Mouse (Mus musculus) embryo, embryonic 10 days (tissue): ENCODE results near the gene Cdk17.

Source experiments
- DNase-seq: peaks from one replicate; pipeline ENCODE4 v3.0.0-alpha.2; 2015; ENCODE audit warnings: low spot score

Cdk17 gene

DNA sequence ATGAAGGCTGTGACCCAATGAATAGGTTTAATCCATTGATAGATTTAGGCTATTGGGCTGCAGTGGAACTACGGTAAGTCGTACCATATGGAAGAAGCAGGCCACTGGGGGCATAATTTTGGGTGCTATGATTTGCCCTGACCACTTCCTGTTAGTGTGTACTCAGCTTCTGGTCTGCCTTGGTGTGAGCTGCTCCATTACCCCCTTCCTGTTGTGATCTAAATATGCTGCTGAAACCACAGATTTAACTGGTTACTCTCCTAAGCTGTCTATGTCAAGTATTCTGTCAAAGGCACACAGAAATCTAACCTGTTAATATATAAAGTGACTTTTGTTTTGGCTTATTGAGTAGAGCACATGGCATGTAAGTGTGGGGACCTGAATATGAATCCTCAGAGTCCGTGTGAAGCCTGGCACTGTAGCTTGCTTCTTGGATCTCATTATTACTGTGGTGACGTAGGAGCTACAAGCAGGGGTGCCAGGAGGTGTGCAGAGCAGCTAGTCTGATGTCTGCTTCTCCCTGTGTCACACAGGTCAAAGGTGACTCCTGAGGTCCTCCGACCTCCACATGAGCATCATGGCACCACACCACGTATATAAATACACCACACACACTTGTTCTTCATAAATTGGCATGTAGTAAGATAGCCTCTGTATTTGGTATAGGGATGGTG lies 10.6 kb downstream of the Cdk17 start:
- DNase-seq = no peak

DNA sequence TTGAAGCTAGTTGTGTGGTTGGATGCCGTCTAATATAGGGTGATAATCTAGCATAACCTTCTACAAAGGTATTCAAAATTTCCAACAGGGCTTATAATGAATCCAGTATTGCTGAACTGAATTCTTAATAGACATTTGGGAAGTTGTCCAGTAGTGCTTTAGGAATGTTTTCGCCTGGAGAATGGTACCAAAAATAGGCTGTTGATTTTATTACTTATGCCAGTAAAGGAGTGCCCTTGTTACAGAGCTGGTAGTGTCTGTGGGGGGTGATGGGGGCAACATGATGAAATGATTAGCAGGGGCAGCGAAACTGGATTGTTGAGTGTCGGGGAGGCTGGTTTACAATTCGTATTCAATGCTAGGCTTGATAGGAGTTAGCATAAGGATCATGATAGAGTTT lies 16.8 kb downstream of the Cdk17 start:
- no peak for DNase-seq

DNA sequence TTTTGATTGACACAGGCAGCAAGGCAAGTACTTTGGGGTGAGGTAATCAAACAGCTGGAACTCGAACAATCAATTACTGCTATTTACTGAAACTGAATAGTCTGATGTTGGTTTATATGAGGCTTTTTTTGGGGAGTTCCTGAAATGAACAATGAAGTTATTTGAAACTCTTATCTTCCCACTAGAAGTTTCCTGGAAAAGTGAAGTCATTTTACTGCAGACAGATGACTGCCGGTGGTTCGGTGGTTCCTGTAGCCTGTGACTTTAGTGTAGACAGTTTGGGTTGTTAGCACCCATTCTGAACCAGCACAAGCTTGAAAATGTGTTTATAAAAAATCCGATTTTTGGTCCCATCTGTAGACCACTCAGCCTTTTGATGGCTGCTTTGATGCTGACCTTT lies 17.2 kb downstream of the Cdk17 start:
- DNase-seq = no peak

DNA sequence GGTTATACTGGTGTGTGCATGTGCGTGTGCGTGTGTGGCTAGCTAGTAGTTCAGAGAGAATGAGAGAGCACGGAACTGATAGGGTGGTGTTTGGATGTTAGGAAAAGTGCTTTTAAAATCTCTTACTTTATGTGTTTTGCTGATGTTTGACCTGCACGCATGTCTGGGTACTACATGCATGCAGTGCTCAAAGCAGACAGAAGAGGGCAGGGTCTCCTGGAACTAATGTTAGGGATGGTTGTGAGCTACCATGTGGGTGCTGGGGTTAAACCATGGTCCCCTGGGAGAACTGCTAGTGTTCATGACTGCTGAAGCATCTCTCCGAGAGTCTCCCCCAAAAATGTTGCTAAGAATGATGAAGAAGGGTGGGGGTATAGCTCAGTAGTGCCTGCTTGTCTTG lies 18.0 kb downstream of the Cdk17 start:
- no peak for DNase-seq

DNA sequence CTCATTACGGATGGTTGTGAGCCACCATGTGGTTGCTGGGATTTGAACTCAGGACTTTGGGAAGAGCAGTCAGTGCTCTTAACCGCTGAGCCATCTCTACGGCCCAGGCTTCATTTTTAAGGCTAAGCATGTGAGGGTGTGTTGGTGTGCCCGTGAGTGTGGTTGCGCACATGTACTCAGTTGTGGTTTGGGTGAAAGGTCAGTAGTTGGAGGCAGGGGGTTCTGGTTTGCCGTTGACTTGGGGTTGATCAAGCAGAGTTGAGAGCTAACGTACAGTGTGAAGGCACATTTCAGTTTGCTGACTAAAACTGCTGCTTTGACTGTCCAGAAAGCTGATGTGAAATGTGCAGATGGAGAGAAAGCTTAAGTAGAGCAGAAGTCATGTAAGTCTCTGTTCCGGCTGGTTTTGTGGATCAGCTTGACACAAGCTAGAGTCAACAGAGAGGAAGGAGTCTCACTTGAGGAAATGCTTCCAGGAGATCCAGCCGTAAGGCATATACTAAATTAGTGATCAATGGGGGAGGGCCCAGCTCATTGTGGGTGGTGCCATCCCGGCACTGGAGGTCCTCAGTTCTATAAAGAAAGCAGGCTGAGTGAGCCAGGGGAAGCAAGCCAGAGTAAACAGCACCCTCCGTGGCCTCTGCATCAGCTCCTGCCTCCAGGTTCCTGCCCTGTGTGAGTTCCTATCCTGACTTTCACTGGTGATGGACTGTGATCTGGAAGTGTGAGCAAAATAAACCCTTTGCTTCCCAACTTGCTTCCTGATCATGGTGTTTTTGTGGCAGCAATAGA lies 19.2 kb downstream of the Cdk17 start:
- DNase-seq = no peak

DNA sequence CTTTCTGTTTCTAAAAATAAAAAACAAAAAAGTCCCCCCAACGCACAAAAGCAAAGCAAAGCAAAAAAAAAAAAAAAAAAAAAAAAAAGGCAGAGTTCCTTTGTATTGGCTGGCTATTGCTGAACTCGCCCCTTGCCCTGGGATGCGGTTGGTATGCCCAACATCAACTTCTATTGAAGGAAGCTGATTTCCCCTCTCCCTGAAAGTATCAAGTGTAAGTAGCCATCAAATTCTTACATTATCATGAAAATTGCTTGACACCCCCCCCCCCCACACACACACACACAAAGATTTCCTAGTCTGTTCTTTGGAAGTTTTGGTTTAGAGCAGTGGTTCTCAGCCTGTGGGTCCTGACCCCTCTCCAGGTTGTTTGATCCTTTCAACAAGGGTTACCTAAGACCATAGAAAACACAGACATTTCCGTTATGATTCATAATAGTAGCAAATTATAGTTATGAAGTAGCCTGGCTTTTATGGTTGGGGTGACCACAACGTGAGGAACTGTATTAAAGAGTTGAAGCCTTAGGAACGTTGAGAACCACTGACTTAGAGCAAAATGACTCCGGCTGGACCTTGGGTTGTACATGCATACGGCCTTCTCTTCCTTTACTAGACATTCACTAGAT lies 23.8 kb downstream of the Cdk17 start:
- no peak for DNase-seq

DNA sequence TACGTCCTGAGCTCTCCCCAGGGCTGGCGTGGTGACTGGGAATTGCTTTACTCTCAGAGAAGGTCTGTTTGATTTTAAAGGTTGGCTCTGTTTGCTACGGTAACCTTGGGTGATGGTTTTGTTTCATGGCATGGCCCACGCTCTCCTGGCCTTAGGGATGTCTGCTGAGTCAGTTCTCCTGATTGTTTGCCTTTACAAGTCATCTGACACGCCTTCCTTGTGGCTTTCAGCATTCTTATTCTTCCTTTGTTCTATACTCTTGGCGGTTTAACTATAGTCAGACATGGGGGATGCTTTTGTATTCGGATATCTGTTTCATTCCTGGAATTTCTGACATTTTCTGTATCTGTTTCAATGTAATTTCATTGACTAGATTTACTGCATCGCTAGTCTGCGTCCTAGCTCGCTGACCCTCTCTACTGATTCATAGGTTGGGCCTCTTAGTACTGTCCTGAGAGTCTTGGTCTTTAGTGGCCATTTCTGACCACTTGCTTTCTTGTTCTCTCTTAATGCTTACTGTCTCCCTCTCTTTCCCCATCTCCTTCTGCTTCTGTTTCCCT lies 27.8 kb downstream of the Cdk17 start:
- DNase-seq = peak; percentile 49

DNA sequence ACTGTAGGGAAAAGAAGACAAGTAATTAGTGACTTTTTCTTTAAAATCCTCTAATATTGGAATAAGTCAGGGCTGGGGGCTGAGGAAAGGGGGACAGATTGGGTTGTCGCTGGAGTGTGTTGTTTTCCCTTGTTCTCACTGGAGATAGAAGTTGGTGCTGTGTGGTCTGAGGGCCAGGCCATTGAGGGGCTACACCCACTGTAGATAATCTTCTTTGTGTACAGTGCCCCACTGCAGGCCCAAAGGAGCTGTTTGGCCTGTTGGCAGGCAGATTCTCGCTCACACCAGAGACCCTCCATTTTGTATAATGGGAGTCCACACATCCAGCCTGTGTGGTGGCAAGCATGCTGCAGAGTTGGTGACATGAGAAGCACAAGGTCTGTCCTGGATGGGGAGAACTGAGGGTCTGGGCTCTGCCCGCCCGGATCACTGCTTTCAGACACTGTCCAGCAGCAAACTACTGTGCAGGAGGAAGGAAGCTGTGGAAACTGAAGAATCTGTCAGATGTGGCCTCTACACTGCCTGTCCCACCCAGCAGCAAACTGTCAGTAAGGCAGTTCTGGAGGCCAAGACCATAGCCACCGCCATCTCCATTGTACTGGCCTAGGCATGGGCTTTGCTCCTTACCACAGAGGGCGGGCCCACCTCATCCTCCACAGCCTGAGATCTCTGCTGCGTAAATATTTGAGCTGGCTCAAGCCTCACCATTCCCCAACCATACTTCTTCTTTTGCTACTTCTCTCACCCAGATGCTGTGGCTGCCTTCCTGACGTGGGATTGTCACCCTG lies 30.0 kb downstream of the Cdk17 start:
- DNase-seq = no peak

DNA sequence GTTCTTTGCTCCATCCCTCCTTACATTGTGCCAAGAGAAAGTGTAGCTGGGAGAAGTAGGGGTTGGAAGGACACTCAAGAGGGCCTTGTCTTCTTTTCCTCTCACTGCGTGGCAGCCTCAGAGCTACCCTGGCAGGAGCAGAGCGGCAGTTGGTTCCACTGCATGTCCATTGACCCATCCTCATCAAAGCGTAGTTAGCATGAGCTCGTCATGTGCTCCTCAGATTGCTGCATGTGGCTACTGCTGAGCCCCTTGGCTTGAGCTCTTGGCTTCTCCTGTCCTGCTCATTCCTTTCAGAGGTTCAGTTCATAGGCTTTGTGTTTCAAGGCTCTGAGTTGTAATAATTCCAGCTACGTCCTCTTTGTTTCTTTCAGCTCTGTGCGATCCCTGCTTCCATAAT lies 36.4 kb downstream of the Cdk17 start:
- no peak for DNase-seq

DNA sequence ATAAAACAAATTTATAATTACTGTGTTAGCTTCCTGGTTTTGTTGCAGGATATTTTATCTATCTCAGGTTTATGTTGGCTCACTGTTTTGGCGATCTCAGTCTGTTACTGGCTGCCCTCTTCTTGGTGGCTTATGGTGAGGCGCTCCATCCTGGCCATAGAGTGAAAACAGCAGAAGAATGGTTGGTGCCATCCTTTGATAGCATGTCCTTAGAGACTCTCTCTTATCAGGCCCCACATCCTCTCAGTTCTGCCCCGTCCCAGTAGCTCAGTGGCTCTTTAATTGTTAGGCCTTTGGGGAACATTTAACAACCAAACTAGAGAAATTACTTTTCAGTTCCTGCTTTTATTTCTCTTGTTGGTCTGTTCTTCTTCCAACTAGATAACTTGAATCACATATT lies 38.3 kb downstream of the Cdk17 start:
- DNase-seq = no peak

DNA sequence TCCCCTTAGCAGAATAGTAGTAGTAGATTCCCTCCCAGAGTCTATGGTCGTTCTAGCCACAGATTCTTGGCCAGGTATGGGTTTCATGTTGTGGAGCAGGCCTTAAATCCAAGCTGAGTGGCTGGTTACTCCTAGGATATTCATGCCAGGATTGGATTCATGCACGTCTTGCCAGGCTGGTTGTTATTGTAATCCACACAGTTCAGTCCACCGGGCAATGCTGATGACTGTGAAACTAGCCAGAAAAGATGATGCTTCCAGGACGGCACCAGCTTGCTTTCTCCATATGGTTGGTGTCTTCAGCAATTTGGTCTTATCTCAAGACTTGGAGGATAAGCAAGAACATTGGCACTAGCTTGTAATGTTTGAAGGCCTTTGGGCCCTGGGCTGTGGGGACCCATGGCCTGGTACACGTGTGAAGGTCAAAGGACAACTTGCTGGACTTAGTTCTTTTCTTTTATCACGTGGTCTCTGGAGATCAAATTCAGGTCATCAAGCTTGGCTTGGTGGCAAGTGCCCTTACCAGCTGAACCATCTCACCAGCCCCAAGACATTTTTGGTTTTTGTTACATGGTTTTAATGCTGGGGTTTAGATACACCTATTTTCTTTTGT lies 41.3 kb downstream of the Cdk17 start:
- no peak for DNase-seq

DNA sequence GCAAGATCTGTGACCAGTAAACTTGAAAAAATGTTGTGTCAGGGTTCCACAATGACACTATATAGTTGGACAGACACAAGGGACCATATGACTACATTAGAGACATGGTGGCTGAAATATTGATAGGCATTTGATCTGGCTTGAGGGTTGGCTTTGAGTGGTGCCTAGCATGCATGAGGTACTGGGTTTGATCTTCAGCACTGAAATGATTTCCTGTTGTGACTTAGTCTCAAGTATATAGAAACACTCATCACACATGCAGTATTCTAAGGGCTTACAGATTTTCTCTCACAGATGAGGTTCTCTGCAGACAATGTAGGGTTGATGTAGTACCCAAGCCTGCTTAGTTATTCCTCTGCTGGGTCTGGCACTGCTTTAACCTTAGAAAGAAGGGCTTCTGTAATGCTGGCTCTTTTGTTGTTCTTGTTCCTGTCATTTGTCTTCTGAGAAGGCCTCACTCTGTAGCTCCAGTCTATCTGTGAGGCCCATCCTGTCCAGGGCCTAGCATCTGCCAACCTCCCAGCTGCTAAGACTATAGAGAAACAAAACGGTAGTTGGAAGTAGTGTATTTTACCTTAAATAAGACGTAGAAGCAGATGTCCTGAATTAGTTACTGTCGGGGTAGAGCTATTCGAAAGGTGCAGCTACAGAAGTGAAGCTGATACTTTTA lies 44.7 kb downstream of the Cdk17 start:
- no peak for DNase-seq

DNA sequence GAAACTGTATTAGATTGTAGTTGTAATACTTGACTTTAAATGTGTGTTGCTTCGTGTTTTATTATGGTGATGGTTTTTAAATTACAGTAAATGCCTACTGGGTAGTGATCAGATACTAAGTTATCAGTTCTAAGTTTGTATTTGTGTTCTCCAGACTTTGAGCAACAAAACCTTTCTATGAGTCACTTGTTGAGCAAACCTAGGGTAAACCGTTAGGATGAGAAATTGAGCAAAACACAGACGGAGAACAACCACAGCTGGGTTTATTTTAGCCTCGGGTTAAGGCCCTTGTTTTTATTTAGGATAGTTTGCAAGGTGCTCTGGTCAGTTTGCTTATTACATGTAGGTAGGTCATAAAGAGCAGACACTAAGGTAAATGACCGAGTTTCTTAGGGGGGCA lies 46.5 kb downstream of the Cdk17 start:
- DNase-seq = no peak

DNA sequence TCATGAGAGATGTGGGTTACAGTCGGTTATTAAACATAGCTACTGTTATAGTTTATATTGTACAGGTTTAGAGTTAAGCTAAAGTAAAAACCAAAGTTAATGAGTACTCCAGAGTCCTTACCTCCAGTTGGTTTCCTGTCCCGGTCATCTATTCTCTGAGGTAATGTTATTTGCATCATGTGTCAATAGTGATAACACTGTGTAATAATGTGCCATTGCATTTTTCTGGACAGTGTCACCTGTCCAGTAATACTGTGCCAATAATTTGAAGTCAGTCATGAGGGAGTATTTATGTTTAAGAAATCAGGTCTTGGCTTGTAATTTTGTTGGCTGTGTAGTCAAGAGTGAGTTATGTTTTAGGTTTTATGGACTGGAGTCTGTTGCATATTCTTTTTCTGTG lies 52.0 kb downstream of the Cdk17 start:
- no peak for DNase-seq

DNA sequence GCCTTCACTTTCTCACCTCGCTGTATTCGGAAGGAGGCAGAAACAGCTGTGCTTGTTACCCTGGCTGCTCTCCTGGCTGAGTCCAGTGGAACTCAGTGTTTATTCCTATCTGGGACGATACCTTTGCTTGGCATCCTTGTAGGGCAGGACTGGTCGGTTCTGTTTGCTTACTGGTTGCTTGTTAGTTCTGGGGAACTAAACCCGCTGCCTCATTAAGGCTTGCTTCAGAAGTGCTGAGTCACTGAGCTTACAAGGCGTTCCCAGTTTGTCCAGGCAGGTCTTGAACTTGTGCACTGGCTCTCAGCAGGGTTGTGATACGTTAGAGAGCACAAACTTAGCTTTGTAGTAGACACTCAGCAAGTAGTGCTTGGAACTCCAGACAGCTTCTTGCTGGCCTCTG lies 52.7 kb downstream of the Cdk17 start:
- DNase-seq = no peak

DNA sequence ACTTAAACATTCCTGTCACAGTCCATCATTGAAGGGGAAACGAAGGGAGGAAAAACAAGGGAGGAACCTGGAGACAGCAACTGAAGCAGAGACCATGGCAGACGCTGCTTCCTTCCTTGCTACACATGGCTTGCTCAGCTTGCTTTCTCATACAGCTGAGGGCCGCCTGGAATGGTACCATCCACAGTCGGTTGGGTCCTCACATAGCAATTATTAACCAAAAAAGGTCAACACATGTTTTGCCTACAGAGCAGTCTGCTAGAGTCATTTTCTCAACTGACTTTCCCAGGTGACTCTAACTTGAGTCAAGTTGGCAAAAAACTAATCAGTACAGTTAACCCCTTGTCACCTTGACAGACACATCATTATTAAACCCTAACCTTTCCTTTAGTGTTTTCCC lies 53.6 kb downstream of the Cdk17 start:
- no peak for DNase-seq

DNA sequence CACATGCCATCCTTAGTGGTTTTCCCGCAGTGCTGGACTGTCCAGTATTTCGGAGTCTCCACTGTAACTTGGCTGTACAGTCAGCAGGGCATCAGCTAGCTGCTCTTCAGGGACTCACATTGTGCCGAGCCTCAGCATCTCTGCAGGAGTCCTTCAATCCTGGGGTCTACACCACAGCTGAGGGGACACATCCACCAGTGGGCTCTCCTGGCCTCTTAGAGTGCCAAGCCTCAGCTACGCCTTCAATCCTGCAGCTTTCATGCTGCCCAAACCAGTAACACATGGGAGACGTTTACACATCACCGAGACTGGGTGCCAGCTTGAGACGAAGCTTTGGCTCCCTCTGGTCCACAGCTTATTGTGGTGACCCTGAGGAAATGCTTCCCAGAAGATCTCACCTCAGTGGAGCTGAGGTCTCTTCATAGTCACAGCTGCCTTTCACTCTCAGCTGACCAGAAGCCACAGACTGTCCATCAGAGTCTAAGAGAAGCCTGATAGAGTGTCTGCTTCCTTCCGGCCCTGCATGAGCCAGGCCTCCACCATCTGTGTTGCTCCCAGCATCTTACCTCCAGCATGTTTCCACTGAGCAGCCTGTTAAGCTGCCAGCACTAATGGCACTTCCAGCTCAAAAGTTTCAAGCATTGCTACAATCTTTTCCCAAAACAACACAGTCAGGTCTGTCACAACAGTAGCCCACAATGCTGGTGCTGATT lies 54.5 kb downstream of the Cdk17 start:
- no peak for DNase-seq

DNA sequence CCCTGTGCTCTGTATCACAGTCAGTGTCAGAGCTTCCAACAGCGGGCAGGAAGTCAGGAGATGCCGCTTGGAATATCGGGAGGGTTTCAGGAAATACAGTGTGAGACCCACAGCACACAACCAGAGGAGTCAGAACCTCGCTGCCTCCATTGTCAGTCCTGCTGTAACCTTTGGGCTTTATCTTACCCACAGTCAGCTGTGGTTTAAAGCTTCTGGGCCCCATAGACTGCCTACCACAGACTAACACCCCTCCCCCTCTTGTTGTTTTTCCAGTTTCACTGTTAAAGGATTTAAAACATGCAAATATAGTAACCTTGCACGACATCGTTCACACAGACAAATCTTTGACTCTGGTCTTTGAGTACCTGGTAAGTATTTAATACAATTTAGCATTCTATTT lies 65.1 kb downstream of the Cdk17 start:
- DNase-seq = no peak

DNA sequence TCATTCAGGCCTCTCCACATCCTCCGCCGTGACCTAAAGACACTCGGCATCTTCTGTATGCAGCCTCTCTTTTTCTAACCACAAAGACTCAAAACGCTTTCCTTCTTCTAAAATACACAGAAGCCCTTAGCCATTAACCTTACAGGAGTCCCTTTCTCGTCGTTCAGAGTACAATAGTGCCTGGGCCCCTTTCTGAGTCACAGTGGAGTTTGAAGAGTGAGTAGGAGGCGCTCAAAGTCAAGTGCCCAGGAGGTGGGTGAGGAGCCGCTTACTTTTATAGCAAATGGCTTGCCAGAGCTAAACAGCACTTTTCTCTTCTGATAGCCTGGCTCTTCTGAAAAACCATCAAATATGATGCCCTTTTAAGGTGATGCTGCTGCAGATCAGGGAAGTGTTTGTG lies 67.2 kb downstream of the Cdk17 start:
- no peak for DNase-seq

DNA sequence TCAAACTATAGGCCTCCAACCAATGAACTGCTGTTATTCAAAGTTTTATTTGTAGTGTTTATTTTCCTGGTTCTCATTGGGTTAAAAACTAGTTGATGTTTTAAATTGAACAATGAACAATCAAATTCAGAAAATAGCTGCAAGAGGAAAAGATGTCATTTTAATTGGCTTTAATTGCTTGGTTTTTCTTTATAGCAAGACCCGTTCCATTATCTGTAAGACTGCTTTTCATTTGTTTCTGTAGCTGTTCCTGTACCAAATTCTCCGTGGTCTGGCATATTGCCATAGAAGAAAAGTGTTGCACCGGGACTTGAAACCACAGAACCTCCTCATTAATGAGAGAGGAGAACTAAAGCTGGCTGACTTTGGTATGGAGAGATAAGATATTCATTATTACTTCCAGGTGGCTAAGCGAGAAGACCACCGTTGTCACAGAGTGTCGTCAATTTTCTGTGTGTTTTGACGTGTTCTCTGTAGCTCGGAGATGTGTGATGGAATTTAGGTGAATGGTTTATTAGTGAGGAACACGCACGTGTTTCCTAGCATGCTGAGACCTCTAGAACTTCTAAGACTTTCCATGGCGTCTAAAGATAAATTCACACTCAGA lies 67.8 kb downstream of the Cdk17 start:
- no peak for DNase-seq
